8 mouse cellular contexts compared by ENCODE assay signal in genomic region chr12:26314959-26315358, GRCm38 (mm10).
DNase-seq lines count a peak whose midpoint lies in the region; ATAC-seq and TF ChIP-seq lines count a peak whose summit lies in the region.

No protein-coding gene starts in this region.

- TF ChIP-seq CTCF in intestine, postnatal 0 days (IDR thresholded peaks at IDR 0.05; ENCODE audit: low read depth), result peak; percentile 81
- TF ChIP-seq CTCF in CH12.LX (conservative IDR thresholded peaks at IDR 0.05 in 1 of 2, IDR thresholded peaks at IDR 0.05 in 1 of 2; ENCODE audit: low read depth in 2 of 2, low read length in 2 of 2), result peak; percentile 58 to 77
- peak; percentile 71 for TF ChIP-seq CTCF in bone marrow, adult 2 months (IDR thresholded peaks at IDR 0.05; ENCODE audit: control insufficient read depth, insufficient read depth, low read length)
- TF ChIP-seq CTCF in heart, postnatal 0 days (IDR thresholded peaks at IDR 0.05; ENCODE audit: low read depth), result peak; percentile 63
- peak; percentile 79 for TF ChIP-seq CTCF in lung, embryonic 14.5 days (IDR thresholded peaks at IDR 0.05; ENCODE audit: low read depth)

- H3K27ac ChIP-seq in intestine, postnatal 0 days (ENCODE audit: low read depth, low read length), result no peak overlapping the region
- no peak overlapping the region for H3K27ac ChIP-seq in intestine, embryonic 16.5 days (ENCODE audit: low read length)
- H3K27ac ChIP-seq in CH12.LX (ENCODE audit: insufficient read depth, low read depth), result no peak overlapping the region
- no peak overlapping the region for H3K27ac ChIP-seq in bone marrow, adult 2 months (ENCODE audit: control insufficient read depth, insufficient read depth, low read depth, low read length, poor library complexity)
- no peak overlapping the region for H3K27ac ChIP-seq in heart, postnatal 0 days (ENCODE audit: low read depth)
- H3K27ac ChIP-seq in lung, embryonic 14.5 days (ENCODE audit: low read depth), result no peak overlapping the region

- no peaks in the 10 kb centered on the region for H3K4me1 ChIP-seq in intestine, postnatal 0 days (replicated peaks; ENCODE audit: control insufficient read depth, insufficient read depth, low read length)
- H3K4me1 ChIP-seq in intestine, embryonic 16.5 days (ENCODE audit: control insufficient read depth, insufficient read depth, low read length), result no peaks in the 10 kb centered on the region
- H3K4me1 ChIP-seq in CH12.LX (ENCODE audit: control insufficient read depth in 1 of 2, insufficient read depth in 2 of 2), result peaks cover 0 to 23% of the 10 kb centered on the region in 2 experiments; a peak in 3 of 4 replicates
- H3K4me1 ChIP-seq in bone marrow, adult 2 months (ENCODE audit: control insufficient read depth, insufficient read depth, low read length), result peaks cover 1% of the 10 kb centered on the region; the same call in 1 of the 2 replicates
- no peaks in the 10 kb centered on the region for H3K4me1 ChIP-seq in heart, postnatal 0 days (ENCODE audit: control insufficient read depth, insufficient read depth)
- no peaks in the 10 kb centered on the region for H3K4me1 ChIP-seq in lung, embryonic 14.5 days (ENCODE audit: insufficient read depth)

- no peaks in the 10 kb centered on the region for H3K9me3 ChIP-seq in intestine, postnatal 0 days (ENCODE audit: control insufficient read depth)
- no peaks in the 10 kb centered on the region for H3K9me3 ChIP-seq in intestine, embryonic 16.5 days (ENCODE audit: control insufficient read depth, low read length)
- no peaks in the 10 kb centered on the region for H3K9me3 ChIP-seq in CH12.LX (replicated peaks; ENCODE audit: low read length)
- H3K9me3 ChIP-seq in heart, postnatal 0 days (replicated peaks; ENCODE audit: control insufficient read depth, low read length), result no peaks in the 10 kb centered on the region
- no peaks in the 10 kb centered on the region for H3K9me3 ChIP-seq in lung, embryonic 14.5 days (ENCODE audit: low read depth, low read length)

- no peak overlapping the region for H3K4me2 ChIP-seq in intestine, postnatal 0 days (replicated peaks; ENCODE audit: low read depth)
- no peak overlapping the region for H3K4me2 ChIP-seq in intestine, embryonic 16.5 days (ENCODE audit: low read depth, low read length)
- no peak overlapping the region for H3K4me2 ChIP-seq in CH12.LX (ENCODE audit: insufficient read depth, low read depth, poor library complexity, severe bottlenecking)
- H3K4me2 ChIP-seq in heart, postnatal 0 days (ENCODE audit: low read depth, low read length), result no peak overlapping the region
- H3K4me2 ChIP-seq in lung, embryonic 14.5 days, result no peak overlapping the region

- in situ Hi-C loops in CH12.LX (cut with MboI; ENCODE audit: low pct_ligation_motif_present, low pct_unique_long_range_greater_than_20kb, low sequenced_read_pairs), result no loop called here

- H3K27me3 ChIP-seq in intestine, postnatal 0 days (replicated peaks; ENCODE audit: control insufficient read depth, insufficient read depth, low read length), result no peaks in the 10 kb centered on the region
- H3K27me3 ChIP-seq in intestine, embryonic 16.5 days (replicated peaks; ENCODE audit: control insufficient read depth, insufficient read depth, low read length), result no peaks in the 10 kb centered on the region
- H3K27me3 ChIP-seq in CH12.LX (replicated peaks), result peaks cover 3% of the 10 kb centered on the region
- no peaks in the 10 kb centered on the region for H3K27me3 ChIP-seq in heart, postnatal 0 days (ENCODE audit: control insufficient read depth, insufficient read depth, low read length)
- H3K27me3 ChIP-seq in lung, embryonic 14.5 days (ENCODE audit: insufficient read depth, low read length), result no peaks in the 10 kb centered on the region

- no peak overlapping the region for H3K9ac ChIP-seq in intestine, postnatal 0 days (ENCODE audit: low read depth, low read length)
- no peak overlapping the region for H3K9ac ChIP-seq in intestine, embryonic 16.5 days (ENCODE audit: low read depth, low read length)
- H3K9ac ChIP-seq in CH12.LX (ENCODE audit: insufficient read depth, low read depth), result no peak overlapping the region
- no peak overlapping the region for H3K9ac ChIP-seq in heart, postnatal 0 days (replicated peaks; ENCODE audit: low read depth, low read length)
- H3K9ac ChIP-seq in lung, embryonic 14.5 days, result no peak overlapping the region

- dilution Hi-C loops in CH12.LX (cut with MboI; ENCODE audit: extremely low pct_ligation_motif_present, extremely low pct_unique_long_range_greater_than_20kb, low sequenced_read_pairs), result no loop called here

- peak; percentile 32 for TF ChIP-seq RAD21 in CH12.LX (IDR thresholded peaks at IDR 0.05; ENCODE audit: low read depth, low read length)

- H3K36me3 ChIP-seq in intestine, postnatal 0 days (ENCODE audit: control insufficient read depth, insufficient read depth), result peaks cover 4% of the 10 kb centered on the region; the same call in 1 of the 2 replicates
- H3K36me3 ChIP-seq in intestine, embryonic 16.5 days (ENCODE audit: control insufficient read depth, insufficient read depth, low read length), result no peaks in the 10 kb centered on the region
- no peaks in the 10 kb centered on the region for H3K36me3 ChIP-seq in CH12.LX (replicated peaks in 1 of 2; ENCODE audit: control insufficient read depth in 1 of 2, insufficient read depth in 1 of 2, low read length in 1 of 2)
- peaks cover 13% of the 10 kb centered on the region for H3K36me3 ChIP-seq in heart, postnatal 0 days (replicated peaks; ENCODE audit: control insufficient read depth, insufficient read depth, low read length)
- H3K36me3 ChIP-seq in lung, embryonic 14.5 days (ENCODE audit: insufficient read depth), result peaks cover 76% of the 10 kb centered on the region

- ATAC-seq in intestine, postnatal 0 days, result no peak
- no peak for ATAC-seq in intestine, embryonic 16.5 days
- no peak for ATAC-seq in heart, postnatal 0 days (ENCODE audit: insufficient read depth, low read depth)
- no peak for ATAC-seq in lung, embryonic 14.5 days (ENCODE audit: insufficient read depth)

- H3K4me3 ChIP-seq in intestine, postnatal 0 days (ENCODE audit: low read depth, low read length), result no peak overlapping the region
- no peak overlapping the region for H3K4me3 ChIP-seq in intestine, embryonic 16.5 days (ENCODE audit: low read length)
- no peak overlapping the region for H3K4me3 ChIP-seq in CH12.LX (replicated peaks in 1 of 3; ENCODE audit: low read depth in 2 of 3, low read length in 2 of 3, poor library complexity in 1 of 3)
- no peak overlapping the region for H3K4me3 ChIP-seq in bone marrow, adult 2 months (replicated peaks; ENCODE audit: control insufficient read depth, low read depth, low read length)
- H3K4me3 ChIP-seq in heart, postnatal 0 days (ENCODE audit: low read depth, low read length), result no peak overlapping the region
- H3K4me3 ChIP-seq in lung, embryonic 14.5 days (ENCODE audit: low read depth, low read length), result no peak overlapping the region

- TF ChIP-seq POLR2A in CH12.LX (IDR thresholded peaks at IDR 0.05; ENCODE audit: low read depth, low read length), result no peak
- no peak for TF ChIP-seq POLR2A in bone marrow, adult 2 months (IDR thresholded peaks at IDR 0.05; ENCODE audit: borderline replicate concordance, control insufficient read depth, low read depth, low read length)

- 53% methylated on average over 5 of the region's 5 CpGs for WGBS in intestine, postnatal 0 days
- 46% methylated on average over 5 of the region's 5 CpGs for WGBS in intestine, embryonic 16.5 days
- WGBS in bone marrow, adult 2 months, result 23% methylated on average over 5 of the region's 5 CpGs
- 36% methylated on average over 5 of the region's 5 CpGs for WGBS in heart, postnatal 0 days
- 40% methylated on average over 5 of the region's 5 CpGs for WGBS in lung, embryonic 14.5 days

- no peak for TF ChIP-seq EP300 in CH12.LX (IDR thresholded peaks at IDR 0.05; ENCODE audit: low read length)
- no peak for TF ChIP-seq EP300 in heart, postnatal 0 days (IDR thresholded peaks at IDR 0.05; ENCODE audit: low read depth)

- peak; percentile 58 for DNase-seq in CH12.LX (ENCODE audit: extremely low read depth)
- peak; percentile 27 for DNase-seq in heart, postnatal 0 days (ENCODE audit: low spot score)
- peak; percentile 62 for DNase-seq in lung, embryonic 14.5 days
- peak; percentile 16 to 45 for DNase-seq in spleen, postnatal 14 days (ENCODE audit: low spot score in 2 of 2)
- no peak for DNase-seq in layer of hippocampus, postnatal 14 days (ENCODE audit: low spot score in 2 of 2)

- no peaks in the 10 kb centered on the region for H3K79me2 ChIP-seq in CH12.LX (replicated peaks; ENCODE audit: control insufficient read depth, extremely low read depth, insufficient read depth, poor library complexity, severe bottlenecking)

TF ChIP-seq in CH12.LX, 34 proteins besides CTCF, POLR2A, EP300 and RAD21:
- TF ChIP-seq NELFE (IDR thresholded peaks at IDR 0.05; ENCODE audit: low read depth, low read length) (no peak), E2F4 (IDR thresholded peaks at IDR 0.05; ENCODE audit: insufficient replicate concordance, low read depth, low read length) (no peak), KAT2A (IDR thresholded peaks at IDR 0.05; ENCODE audit: insufficient replicate concordance, low read length) (no peak), ZMIZ1 (IDR thresholded peaks at IDR 0.05; ENCODE audit: low read depth, low read length) (no peak), TCF12 (IDR thresholded peaks at IDR 0.05; ENCODE audit: low read depth, low read length) (no peak), UBTF (IDR thresholded peaks at IDR 0.05; ENCODE audit: low read depth, low read length) (no peak), USF1 (IDR thresholded peaks at IDR 0.05; ENCODE audit: low read depth, low read length) (no peak), SIN3A (IDR thresholded peaks at IDR 0.05; ENCODE audit: low read length) (no peak), MAFK (IDR thresholded peaks at IDR 0.05; ENCODE audit: insufficient replicate concordance, low read length) (no peak), GABPA (IDR thresholded peaks at IDR 0.05; ENCODE audit: insufficient replicate concordance, low read depth, low read length) (no peak), MEF2A (IDR thresholded peaks at IDR 0.05; ENCODE audit: borderline replicate concordance, low read depth, low read length) (no peak), PAX5 (IDR thresholded peaks at IDR 0.05; ENCODE audit: low read length) (no peak), ZKSCAN1 (IDR thresholded peaks at IDR 0.05; ENCODE audit: borderline replicate concordance, low read depth, low read length) (no peak), JUND (conservative IDR thresholded peaks at IDR 0.05; ENCODE audit: low read depth, low read length) (no peak), USF2 (conservative IDR thresholded peaks at IDR 0.05; ENCODE audit: low read depth, low read length) (no peak), RCOR1 (conservative IDR thresholded peaks at IDR 0.05; ENCODE audit: low read depth, low read length) (no peak), MXI1 (IDR thresholded peaks at IDR 0.05; ENCODE audit: low read depth, low read length) (no peak), ETS1 (conservative IDR thresholded peaks at IDR 0.05; ENCODE audit: low read depth, low read length) (no peak), MAX (IDR thresholded peaks at IDR 0.05; ENCODE audit: low read length) (no peak)

Comparison
In these comparisons a context has a peak if more than half of its experiments do, and no peak if none do; other contexts are left out.
1. DNase-seq: peak in CH12.LX (single experiment), heart, postnatal 0 days (single experiment), lung, embryonic 14.5 days (single experiment) and spleen, postnatal 14 days (2 of 2); none in layer of hippocampus, postnatal 14 days (0 of 2).
2. Peak in every context shown above with its lines, with median percentiles within 50 percentile points of each other: CTCF ChIP-seq.